ENCODE assay signal across 14 mouse cellular contexts in the genomic region with DNA sequence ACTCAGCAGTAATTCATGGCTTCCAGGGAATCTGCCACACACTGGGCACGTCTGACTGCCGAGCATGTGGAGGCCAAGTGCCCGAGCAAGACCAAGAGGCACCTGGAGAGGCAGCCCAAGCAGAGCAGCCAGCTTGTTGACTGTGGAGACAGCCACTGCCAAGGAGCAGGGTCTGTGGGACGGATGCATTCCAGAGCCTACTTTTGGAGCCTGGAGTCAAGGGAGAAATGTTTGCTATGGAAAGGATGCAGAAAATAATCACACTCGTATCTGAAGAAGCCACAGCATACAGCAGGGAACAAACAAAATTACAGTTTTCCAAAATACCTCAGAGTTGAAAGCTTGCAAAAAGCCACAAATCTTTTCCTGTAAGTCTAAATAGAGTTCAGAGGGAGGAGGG.
A peak's percentile ranks its signal among the peaks of the same experiment; 100 is the strongest.
DNase-seq lines count a peak whose midpoint lies in the region; ATAC-seq lines count a peak whose summit lies in the region.
"Had no signal": no experiment of that assay in that cellular context is flagged by ENCODE, and none has a peak within 500 bp of the region (broad histone marks: within the 10 kb centered on the region; RNA-seq: fewer than 3 reads in every experiment).

No protein-coding gene starts in this region.

- no peak overlapping the region for H3K4me2 ChIP-seq in heart, embryonic 12.5 days
- H3K4me2 ChIP-seq in kidney, embryonic 15.5 days: no peak overlapping the region
- H3K4me2 ChIP-seq in embryonic facial prominence, embryonic 14.5 days (ENCODE audit: low read depth, low read length): no peak overlapping the region
- H3K4me2 ChIP-seq: midbrain, embryonic 15.5 days had no signal

- ATAC-seq in heart, embryonic 12.5 days (ENCODE audit: insufficient number of reproducible peaks, low FRiP score): no peak
- no peak for ATAC-seq in kidney, embryonic 15.5 days (replicated peaks; ENCODE audit: low FRiP score)
- peak; percentile 42; the same call in 1 of the 2 replicates for ATAC-seq in embryonic facial prominence, embryonic 14.5 days (ENCODE audit: low read depth)
- ATAC-seq: CD4-positive, CD25-positive, alpha-beta regulatory T cell, adult 4 months; liver, postnatal 0 days had no signal

- H3K27ac ChIP-seq in heart, embryonic 12.5 days (ENCODE audit: poor library complexity, severe bottlenecking): peak overlapping the region; percentile 53
- peak overlapping the region; percentile 81 for H3K27ac ChIP-seq in kidney, embryonic 15.5 days
- H3K27ac ChIP-seq in embryonic facial prominence, embryonic 14.5 days (replicated peaks; ENCODE audit: low read depth, low read length): no peak overlapping the region
- H3K27ac ChIP-seq: hindbrain, embryonic 10.5 days; midbrain, embryonic 15.5 days had no signal

- intact Hi-C loops in left cerebral cortex, postnatal 36 days (cut with DNase I): no loop called here
- intact Hi-C loops in left cerebral cortex, postnatal 14 days (cut with DNase I): no loop called here

- H3K36me3 ChIP-seq in heart, embryonic 12.5 days: no peaks in the 10 kb centered on the region
- H3K36me3 ChIP-seq in kidney, embryonic 15.5 days: no peaks in the 10 kb centered on the region
- no peaks in the 10 kb centered on the region for H3K36me3 ChIP-seq in embryonic facial prominence, embryonic 14.5 days (ENCODE audit: control insufficient read depth, insufficient read depth, low read length)
- H3K36me3 ChIP-seq: hindbrain, embryonic 10.5 days; midbrain, embryonic 15.5 days had no signal

- H3K4me3 ChIP-seq in heart, embryonic 12.5 days: no peak overlapping the region
- H3K4me3 ChIP-seq in kidney, embryonic 15.5 days (replicated peaks): no peak overlapping the region
- H3K4me3 ChIP-seq in embryonic facial prominence, embryonic 14.5 days (ENCODE audit: low read depth, low read length): no peak overlapping the region
- H3K4me3 ChIP-seq: hindbrain, embryonic 10.5 days; midbrain, embryonic 15.5 days had no signal

- H3K9ac ChIP-seq in heart, embryonic 12.5 days: no peak overlapping the region
- no peak overlapping the region for H3K9ac ChIP-seq in kidney, embryonic 15.5 days
- H3K9ac ChIP-seq in embryonic facial prominence, embryonic 14.5 days (ENCODE audit: low read depth, low read length): no peak overlapping the region
- H3K9ac ChIP-seq: liver, postnatal 0 days; midbrain, embryonic 15.5 days had no signal

- no peaks in the 10 kb centered on the region for H3K27me3 ChIP-seq in heart, embryonic 12.5 days (replicated peaks)
- H3K27me3 ChIP-seq in kidney, embryonic 15.5 days: no peaks in the 10 kb centered on the region
- no peaks in the 10 kb centered on the region for H3K27me3 ChIP-seq in embryonic facial prominence, embryonic 14.5 days (replicated peaks; ENCODE audit: control insufficient read depth, insufficient read depth, low read length)
- H3K27me3 ChIP-seq: midbrain, embryonic 15.5 days had no signal

- 36% methylated on average over 5 of the region's 5 CpGs for WGBS in heart, embryonic 12.5 days
- WGBS in kidney, embryonic 15.5 days: 46% methylated on average over 5 of the region's 5 CpGs
- 49% methylated on average over 5 of the region's 5 CpGs for WGBS in embryonic facial prominence, embryonic 14.5 days

- H3K4me1 ChIP-seq in heart, embryonic 12.5 days (replicated peaks): peaks cover 37% of the 10 kb centered on the region
- peaks cover 45% of the 10 kb centered on the region for H3K4me1 ChIP-seq in kidney, embryonic 15.5 days
- H3K4me1 ChIP-seq in embryonic facial prominence, embryonic 14.5 days (ENCODE audit: control insufficient read depth, insufficient read depth, low read length): peaks cover 22% of the 10 kb centered on the region

- DNase-seq in heart, postnatal 4 days: no peak
- no peak for DNase-seq in kidney, adult 11 months
- peak; percentile 73 for DNase-seq in embryonic facial prominence, embryonic 14.5 days (ENCODE audit: low spot score)
- DNase-seq in lung, postnatal 4 days: peak; percentile 27 to 77
- no peak for DNase-seq in left cerebral cortex, postnatal 36 days (ENCODE audit: low spot score in 2 of 2)
- DNase-seq in left cerebral cortex, postnatal 14 days (ENCODE audit: low spot score in 2 of 2): no peak
- DNase-seq: liver, postnatal 0 days; right cerebral cortex, postnatal 25 days; thymus, postnatal 36 days had no signal

- H3K9me3 ChIP-seq in heart, embryonic 12.5 days (replicated peaks): no peaks in the 10 kb centered on the region
- no peaks in the 10 kb centered on the region for H3K9me3 ChIP-seq in kidney, embryonic 15.5 days (replicated peaks)
- no peaks in the 10 kb centered on the region for H3K9me3 ChIP-seq in embryonic facial prominence, embryonic 14.5 days (ENCODE audit: control insufficient read depth, low read length)
- H3K9me3 ChIP-seq: hindbrain, embryonic 10.5 days; midbrain, embryonic 15.5 days had no signal

Comparison
In these comparisons a context has a peak if more than half of its experiments do, and no peak if none do; other contexts are left out.
1. DNase-seq: peak in embryonic facial prominence, embryonic 14.5 days (single experiment) and lung, postnatal 4 days (2 of 2); none in heart, postnatal 4 days (single experiment), kidney, adult 11 months (single experiment), left cerebral cortex, postnatal 36 days (0 of 2) and left cerebral cortex, postnatal 14 days (0 of 2).